Mouse (Mus musculus): ENCODE data around the gene Pdcl.

Gene Pdcl

DNA sequence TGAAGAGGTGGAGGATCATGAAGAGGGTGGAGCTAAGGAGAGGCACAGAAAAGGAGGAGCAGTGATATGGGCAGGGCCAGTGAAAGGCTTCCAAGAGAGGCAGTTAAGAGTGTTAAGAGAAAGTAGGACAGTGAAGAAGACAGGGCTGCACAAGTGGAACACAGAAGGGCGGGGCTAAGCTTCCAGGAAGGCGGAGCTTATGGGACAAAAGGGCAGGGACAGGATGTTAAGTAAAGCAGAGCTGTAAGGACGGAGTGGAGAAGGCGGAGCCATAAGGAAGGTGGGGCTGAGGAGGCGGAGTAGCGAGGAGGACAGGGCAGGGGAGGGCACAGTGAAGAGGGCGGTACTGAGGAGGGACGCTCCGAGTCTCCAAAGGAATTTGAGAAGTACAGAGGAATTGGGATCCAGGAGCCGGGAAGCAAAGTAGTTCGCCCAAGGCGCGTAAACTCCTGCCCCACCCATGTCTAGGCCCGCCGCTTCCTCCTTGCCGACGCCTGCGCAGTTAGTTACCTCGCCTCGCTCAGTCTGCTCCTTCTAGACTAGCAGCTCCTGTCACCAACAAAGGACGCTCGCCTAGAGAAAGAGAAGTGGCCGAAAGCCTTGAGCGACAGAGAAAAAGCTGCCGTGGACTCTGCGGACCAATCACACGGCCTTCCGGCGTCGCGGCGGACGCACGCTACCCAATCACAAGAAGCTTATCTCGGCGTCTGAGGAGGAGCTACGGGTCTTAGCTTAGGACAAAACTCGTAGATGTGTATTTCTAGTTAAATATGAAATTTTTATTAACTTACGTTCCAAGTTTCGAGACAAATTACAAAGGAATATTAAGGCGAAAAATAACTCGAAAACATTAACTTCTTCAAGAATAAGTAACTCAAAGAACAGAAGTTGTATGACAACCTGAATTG lies at the start of gene Pdcl:
Gene Pdcl (minus strand): TSS at position 700 of the 908 bp plus-strand sequence.
- peak; percentile 91 for DNase-seq

DNA sequence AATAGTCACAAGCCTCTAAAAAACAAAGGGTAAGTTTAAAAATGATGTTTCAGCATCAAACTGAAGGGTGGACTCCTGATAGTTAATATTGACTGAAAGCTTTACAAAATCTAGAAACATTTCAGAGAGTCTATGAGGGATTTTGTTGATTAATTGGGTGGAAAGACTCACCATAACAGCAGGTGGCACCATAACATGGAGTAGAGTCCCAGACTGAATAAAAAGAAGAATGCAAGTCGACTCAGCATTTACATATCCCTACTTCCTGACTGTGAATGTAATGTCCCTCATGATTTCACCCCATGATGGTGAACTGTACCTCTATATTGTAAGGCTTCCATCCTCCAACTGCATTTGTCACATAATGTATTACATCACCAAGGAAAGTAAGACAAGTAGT lies 36.4 kb upstream of the Pdcl start:
- no peak for DNase-seq

DNA sequence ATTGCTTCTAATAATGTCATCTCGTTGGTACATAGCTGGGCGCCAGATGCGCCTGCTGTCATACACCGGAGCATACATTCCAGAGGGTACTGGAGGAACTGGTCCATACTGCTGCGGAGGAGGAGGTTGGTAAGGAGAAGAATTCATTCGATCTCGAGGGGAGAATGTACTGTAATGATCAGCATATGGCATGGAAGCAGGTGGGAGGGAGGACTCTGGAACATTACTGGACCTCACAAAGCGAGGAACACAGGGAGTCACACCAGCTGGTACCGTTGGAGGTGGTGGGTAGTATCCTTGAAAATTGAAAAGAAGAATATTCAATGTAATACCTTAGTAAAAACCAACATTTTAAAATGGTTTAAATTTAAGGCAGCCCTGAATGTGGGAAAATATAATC lies 23.8 kb upstream of the Pdcl start:
- peak; percentile 41 for DNase-seq

DNA sequence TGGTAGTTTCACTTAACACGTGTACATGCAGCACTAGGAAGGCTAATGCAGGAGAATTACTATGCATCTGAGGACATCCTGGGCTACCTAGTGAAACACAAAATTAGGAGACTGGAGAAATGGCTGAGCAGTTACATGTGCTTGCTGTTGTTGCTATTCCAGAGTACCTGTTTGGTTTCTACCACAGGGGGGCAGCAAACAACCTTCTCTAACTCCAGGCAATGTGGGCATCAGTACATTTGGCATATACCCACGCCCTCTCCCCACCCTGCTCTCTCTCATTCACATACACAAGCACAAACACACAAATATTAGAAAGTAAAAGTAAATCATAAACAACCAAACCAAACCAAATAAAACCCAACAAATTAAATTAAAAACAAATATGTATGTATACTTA lies 21.1 kb upstream of the Pdcl start:
- peak; percentile 39 for DNase-seq

DNA sequence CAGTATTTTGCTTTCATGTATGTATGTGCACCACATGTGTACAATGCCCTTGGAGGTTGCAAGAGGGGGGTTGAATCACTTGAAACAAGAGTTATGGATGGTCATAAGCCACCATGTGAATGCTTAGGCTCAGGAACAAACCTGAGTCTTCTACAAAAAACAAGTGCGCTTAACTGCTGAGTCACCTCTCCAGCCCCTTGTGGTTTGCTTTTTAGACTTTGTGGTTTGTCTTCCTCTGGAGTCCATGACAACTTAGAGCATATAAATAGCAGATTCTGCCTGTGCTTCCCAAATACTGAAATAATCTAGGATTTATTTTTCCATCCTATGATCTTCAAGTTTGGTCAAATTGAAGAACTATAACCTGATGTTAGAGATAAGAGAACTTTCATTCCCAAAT lies 16.9 kb upstream of the Pdcl start:
- DNase-seq, result no peak

DNA sequence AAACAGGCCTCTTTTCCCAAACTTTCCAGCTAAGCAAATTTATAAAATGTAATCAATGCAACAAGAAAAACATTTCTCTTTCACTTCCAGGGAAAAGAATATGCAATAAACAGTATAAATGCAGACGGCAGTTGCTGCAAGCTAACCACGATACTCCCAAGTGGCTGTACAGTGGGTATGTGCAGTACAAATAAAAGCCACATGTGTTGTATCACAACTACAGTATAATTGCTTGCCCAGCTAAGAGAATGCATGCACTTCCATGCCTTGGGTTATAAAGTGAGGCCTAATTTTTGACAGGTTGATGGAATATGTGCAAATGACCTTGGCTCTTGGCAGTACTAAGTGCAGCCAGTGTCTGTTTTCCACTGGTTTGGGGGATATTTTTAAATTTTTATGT lies 11.5 kb upstream of the Pdcl start:
- no peak for DNase-seq

DNA sequence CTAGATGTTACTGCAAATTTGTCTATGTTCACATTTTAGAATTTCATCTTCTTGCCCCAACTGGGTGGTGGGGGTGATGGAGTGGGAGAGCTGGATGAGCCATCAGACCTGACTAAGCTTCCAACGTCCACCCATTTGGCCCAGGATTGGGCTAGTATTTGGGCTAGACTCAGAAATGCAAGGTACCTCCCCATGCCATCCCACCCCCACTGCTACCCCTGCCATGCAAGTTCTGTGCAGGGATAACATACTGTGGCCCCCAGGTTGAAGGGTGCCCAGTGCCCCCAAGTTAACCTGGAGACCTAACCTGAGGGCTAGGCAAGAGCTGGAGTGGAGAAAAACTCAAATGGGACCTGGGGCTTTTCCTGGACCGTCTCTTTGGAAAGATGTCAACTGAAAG lies 776 bp upstream of the Pdcl start:
- DNase-seq, result no peak

DNA sequence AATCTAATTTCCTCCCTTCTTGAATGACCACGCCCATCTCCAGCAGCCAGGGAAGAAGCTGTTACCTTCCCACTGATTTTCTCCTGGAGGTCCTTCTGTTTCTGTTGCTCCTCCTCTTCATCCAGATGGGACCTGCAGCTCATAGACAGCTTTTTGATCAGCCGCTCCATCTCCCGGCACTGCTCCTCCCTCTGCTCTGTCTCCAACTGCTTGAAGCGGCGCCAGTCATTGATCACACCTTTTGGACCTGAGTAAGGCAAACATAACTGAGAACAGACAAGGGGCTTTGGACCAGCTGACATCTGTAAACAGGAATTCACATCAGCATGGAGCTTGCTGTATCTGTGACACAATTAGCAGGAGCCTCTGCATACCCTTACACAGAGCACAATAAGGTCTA lies 3.6 kb downstream of the Pdcl start:
- DNase-seq, result no peak

DNA sequence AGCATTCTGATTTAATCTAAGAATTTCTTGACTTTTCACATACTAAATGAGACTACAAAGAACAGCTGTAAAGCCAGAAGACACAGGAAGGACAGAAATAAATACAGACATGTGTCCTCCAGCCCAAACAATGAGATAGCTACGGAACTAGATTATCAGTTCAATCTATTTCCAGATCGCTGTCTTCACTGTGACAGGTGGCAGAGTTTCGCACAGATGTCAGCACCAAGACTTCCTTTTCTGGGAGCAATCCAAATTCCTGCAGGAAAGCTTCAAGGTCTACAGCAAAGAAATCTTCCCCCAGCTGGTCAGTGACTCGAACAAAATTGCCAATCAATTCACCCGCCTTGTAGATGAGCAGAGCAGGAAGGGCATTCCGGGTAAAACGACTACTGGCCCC lies 7.5 kb downstream of the Pdcl start:
- DNase-seq, result peak; percentile 42

DNA sequence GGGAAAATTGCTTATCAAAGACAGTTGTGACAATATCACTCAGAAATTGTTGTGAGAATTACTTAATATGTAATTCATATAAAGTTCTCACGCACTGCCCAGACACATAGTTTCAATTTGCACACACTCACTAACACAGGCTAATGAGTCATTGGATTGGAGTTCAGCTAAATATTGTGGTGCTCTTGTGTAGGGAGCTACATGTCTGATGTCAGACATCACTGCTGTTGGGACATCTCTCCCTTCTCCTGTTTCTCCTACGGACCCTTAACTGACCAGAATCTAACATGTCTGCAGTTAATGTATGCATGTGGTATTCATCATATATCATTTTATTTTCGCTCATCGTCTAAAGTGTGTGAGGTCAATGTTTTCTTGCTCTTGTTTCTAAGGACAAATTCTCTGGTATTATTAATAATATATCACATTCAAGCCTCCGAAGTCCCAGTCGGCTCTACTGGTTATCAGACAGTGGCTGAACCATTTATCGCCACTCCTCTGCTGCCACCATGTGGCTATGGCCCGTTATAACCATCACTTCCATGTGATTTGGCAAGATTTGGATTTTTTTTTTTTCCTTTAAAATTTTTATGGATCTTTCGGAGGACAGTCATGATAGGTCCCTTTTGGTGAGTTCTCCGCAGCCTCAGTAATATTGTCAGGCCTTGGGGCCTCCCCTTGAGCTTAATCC lies 20.5 kb downstream of the Pdcl start:
- peak; percentile 48 for DNase-seq

DNA sequence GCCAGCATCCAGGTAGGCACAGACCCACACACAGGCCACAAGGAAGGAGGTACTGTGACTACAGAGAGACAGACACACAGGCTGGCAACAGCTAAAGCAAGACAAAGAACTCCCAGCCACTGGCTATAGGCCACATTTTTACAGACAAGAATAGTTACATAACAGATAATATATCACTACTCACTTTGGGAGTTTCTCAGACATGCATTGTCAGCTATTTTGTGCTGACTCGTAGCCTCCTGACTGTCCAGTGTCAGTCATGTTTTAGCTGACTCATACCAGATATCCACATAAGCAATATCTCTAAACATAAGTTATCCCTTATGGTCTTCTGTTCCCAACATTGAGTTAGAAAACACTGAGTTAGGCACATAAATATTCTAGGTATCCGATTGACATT lies 25.8 kb downstream of the Pdcl start:
- no peak for DNase-seq

DNA sequence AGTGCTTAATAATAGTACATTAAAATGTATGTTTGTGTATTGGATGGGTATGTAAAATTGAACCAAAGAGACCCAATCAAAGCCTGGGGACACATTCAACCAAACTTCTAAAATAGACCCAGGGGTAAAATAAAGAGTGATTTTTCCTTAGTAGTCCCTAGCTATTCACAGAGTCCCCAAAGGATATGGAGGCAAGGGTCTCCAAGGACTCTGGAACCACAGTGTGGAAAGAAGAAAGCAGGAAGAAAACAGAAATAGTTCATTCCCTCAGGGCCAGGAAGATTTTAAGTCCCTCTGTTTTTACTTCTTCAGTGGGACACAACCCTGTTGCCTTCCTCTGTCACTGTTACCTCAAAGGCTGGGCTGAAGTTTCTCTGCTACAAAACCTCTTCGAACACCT lies 32.9 kb downstream of the Pdcl start, which contains the start of gene Olfr368:
Gene Olfr368 (plus strand): TSS at position 301 of the 400 bp plus-strand sequence.
- DNase-seq, result no peak
